Mouse (Mus musculus) CD8-positive naive resting alpha-beta T cell, adult 2 months (primary cell): ENCODE measurements around the gene Ankub1.

Experiments
- DNase-seq, 2 experiments: peaks; one replicate each; pipeline ENCODE4 v3.0.0; 2022; ENCODE audit warnings: low read depth in 2 of 2, low spot score in 2 of 2

The Ankub1 gene

DNA sequence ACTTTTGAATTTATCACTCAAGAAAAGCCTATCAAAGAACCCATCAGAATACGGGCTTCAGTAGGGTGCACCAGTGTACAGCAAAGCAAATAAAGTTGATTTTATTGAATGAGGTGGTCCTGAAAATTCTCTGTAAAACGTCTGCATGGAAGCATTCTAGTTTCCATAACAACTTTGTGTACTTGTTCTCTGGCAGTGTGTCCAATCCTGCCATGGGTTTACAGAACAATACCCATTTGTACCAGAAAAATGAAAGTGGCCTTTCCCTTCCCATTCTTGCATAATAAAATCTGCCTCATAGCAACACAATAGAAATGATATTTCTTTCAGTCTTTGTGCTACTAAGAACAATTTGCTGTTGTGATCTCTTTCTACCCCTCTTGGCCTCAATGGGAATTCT is at the start of gene Ankub1:
Gene Ankub1, minus strand, starts transcription at position 81 of the 400 bp plus-strand sequence.
- no peak for DNase-seq

GRCm38 (mm10) chr3:57739830-57740229 is 47.2 kb upstream of the Ankub1 start:
- no peak for DNase-seq

DNA sequence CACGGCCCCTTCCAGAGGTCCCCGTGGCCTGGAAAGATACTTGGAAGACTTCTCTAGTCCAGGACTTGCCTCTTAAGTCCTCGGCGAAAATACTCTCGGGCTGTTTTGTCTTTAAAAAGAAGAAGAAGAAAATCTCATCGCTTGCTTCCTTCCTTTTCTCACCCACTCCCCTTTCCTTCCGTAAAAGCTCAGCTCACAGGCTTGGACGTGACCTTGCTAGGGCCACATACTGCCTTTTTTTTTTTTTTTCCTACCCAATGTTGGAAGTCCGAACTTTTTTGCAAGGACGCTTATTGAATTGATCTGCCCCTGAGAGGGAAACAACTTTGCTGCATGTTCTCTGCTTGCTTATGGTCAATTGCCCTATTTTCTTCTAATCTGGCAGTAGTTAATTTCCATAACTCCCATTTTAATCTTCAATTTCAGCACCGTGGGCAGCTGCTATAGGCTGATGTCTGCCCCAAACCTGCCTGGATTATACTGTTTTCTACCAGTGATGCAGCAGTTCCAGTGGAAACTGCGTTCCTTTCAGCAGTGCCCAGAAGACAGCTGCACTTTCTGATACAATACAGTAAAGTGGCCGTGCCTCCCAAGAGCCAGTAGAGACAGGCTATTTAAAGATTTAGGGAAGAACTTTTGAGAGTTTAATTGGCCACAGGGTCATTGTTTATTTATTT is 44.0 kb upstream of the Ankub1 start:
- DNase-seq: no peak

DNA sequence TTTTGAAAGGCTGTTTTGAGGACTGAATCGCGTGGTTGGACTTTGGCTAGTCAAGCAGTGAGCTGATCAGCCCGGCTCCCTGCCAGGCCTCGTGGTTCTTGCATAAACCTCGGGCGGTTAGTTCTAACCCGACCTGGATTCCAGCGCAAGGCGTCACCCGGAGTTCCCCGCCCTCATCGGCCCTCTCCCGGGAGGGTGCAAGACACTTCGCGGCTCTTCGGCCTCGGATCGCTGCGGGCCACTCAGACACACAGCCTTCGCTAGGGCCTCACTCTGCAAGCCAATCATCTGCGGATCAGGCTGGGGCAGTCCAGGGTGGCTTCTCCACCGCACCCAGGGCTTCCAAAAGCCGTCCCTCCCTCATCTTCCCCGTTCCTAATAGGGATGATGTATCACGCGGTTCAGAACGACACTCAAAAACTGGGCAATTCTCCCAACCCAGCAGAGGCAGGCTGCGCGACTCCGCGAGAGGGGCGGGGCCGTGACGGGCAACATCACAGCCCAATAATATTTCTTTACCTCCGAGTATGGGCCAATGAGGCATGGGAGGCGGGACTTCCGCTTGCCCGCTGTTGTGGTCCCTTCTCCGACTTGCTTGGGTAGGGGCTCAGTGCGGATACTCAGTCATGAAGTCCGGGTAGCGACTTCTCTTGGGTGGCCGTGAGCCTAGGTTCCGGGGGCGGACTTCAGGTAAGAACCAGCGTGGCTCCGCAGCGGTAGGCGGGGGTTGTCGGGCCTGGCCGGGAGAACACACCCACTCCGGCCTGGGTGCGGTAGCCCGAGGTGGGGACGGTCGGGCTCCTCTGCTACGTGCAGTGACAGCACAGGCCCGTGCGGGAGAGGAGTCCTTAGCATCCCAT is 43.1 kb upstream of the Ankub1 start, which contains the start of gene Rnf13:
Gene Rnf13, plus strand, starts transcription at position 552 of the 860 bp plus-strand sequence.
- DNase-seq: peak; percentile 84 to 90

GRCm38 (mm10) chr3:57732206-57732915 is 39.8 kb upstream of the Ankub1 start:
- no peak for DNase-seq

- no peak for DNase-seq
These were observed 21.6 kb upstream of the Ankub1 start for GRCm38 (mm10) chr3:57714151-57714550.

- DNase-seq: no peak
These were observed 4.2 kb upstream of the Ankub1 start for GRCm38 (mm10) chr3:57696779-57697178.

DNA sequence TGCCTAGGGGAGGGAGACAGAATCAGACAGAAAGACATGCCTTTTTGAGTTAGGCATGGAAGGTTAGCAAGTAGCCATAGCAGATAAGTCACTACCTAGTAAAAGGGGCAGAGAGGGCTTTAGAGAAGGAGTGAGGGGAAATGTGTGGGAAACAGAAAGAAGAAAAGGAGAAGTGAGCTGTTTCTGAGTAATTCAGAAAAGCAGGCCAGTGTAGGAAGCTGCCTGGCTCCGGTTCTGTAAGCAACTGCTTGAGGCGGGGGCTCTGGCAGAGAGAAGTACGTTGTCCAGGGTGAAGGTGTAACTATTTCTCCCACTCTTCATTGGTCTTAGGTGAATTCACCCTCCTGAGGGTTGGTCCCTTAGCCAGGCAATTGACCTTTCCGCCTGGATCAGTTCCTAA is 3.6 kb upstream of the Ankub1 start:
- DNase-seq: no peak

DNA sequence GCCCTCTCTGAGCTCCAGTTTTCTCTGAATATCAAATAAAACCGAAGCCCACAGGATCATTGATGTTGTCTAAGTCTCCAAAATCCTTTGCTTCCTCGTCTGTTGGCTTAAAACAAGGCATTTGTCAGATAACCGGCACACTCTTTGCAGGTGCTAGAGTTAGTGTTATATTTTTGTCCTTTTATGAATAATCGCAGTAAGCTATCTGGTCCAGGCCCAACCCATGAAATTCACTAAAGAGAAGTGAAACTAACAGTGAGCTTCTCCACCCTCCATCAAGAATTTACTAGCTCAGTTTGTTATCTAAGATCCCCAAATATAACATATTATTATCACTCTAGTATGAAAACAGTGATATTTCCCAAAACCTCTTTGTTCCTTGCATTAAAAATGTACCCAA is 827 bp downstream of the Ankub1 start:
- DNase-seq: no peak

- DNase-seq: no peak
These were observed 14.8 kb downstream of the Ankub1 start for GRCm38 (mm10) chr3:57677786-57678185.

GRCm38 (mm10) chr3:57674075-57674474 is 18.5 kb downstream of the Ankub1 start:
- no peak for DNase-seq

- DNase-seq: no peak
These were observed 19.0 kb downstream of the Ankub1 start for GRCm38 (mm10) chr3:57673586-57673985.

DNA sequence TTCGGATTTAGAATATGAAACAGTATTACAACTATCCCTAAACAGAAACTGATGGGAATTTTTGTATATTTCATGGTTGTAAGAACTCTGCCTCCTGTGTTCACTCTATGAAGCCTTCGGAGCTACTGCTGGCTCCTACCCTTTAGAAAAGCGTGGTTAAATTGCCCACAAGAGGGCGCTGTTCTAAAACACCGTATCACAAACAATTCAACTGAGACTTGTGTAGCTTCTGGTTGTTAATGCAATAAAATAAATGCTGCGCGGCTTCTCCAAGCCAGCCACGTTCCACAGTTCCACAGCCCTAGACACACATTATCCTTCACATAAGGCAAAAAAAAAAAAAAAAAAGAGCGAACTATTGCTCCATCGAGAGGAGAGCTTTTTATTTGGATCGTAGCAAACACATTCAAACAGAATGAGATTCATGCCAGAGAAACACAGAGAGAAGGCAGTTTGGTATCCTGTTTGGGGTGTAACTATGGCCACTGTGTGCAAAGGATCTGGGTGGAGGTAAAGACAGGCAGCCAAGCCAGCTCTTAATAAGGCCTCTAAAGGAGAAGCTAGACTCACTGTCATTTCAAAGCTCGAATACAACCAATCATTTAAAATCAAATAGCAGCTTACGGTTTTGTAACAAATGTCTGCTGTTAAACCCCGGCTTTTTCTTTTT is 25.4 kb downstream of the Ankub1 start:
- peak; percentile 23 to 45 for DNase-seq

GRCm38 (mm10) chr3:57665880-57666279 is 26.7 kb downstream of the Ankub1 start:
- DNase-seq: no peak

DNA sequence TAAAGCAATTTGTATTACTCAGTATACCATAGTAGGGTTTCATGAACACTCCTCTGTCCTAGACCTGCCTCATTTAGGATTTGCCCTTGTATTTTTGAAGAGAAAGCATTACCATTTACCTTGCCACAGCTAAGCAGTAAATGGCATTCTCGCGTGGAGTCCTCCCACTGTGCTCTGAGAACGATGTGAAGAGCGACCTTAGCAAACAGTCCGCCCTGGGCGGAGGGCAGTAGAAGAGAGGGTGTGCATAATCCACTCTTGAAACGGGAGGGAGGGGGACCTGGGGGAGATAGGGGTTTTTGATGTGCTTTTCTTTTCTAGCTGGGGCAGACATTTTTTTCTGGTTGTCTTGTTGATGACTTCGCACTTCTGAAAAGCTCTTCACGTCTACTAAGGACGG is 27.9 kb downstream of the Ankub1 start:
- DNase-seq: no peak

- peak in 1 of 2 experiments; percentile 30 for DNase-seq
These were observed 28.9 kb downstream of the Ankub1 start for GRCm38 (mm10) chr3:57663731-57664130.

- no peak for DNase-seq
These were observed 34.0 kb downstream of the Ankub1 start for GRCm38 (mm10) chr3:57658608-57659007.

DNA sequence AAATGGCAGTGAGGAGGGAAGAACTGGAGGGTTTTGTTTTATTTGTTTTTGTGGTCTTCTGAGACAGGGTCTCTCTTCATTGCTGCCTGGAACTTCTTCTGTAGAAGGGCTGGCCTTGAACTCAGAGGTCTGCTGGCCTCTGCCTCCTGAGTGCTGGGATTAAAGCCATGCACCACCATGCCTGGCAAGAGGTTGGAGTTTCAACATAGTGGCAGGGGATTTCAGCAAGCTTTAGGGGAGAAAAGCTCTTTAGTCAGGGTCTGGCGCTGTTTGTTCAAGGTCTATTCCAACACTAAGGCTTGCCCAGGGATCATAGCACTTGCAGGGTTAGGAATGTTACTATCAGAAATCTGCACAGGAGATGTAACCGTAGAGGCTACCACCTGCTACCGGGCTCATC is 39.0 kb downstream of the Ankub1 start:
- no peak for DNase-seq

- DNase-seq: no peak
These were observed 40.1 kb downstream of the Ankub1 start for GRCm38 (mm10) chr3:57652485-57652884.

DNA sequence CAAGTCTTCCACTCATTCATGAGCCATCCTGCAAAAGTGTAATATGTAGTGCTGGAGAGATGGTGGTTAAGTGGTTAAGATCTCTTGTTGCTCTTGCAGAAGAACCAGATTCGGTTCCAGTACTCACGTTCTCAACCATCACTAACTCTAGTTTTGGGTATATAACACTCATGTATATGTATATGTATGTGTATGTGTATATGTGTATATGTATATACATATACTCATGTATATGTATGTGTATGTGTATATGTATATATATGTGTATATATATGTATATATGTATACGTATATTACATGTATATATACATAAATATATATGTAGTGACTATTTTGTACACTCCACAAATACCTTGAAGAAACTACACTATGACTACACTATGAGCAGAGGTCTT is 40.7 kb downstream of the Ankub1 start:
- no peak for DNase-seq

- DNase-seq: peak; percentile 82 to 89
These were observed 41.3 kb downstream of the Ankub1 start, which contains the start of gene Commd2 for GRCm38 (mm10) chr3:57651231-57651864. Gene Commd2, minus strand, starts transcription at chr3:57651715.
